Mouse (Mus musculus) midbrain, embryonic 16.5 days (tissue): ENCODE results near the gene Rbx1. TPM values are rescaled to one million over a fixed set of nuclear protein-coding genes. Genes with fewer than 3 reads are reported as not detected.
"Not testable (repeated sequence)": the region's sequence is repeated elsewhere in the genome, so short reads cannot be mapped to it uniquely, and the experiment has no call there.

ENCODE experiments used
- ATAC-seq: fragments of 200-750 bp; cut with Nextera tagmentation; 2 replicates; pipeline ENCODE4 v1.8.0; 2017; ENCODE audit warnings: moderate TSS enrichment
- H3K27ac ChIP-seq: fragments of 300-500 bp; sonication (generic); 2 replicates; pipeline ENCODE4 v1.5.1; 2014; ENCODE audit warnings: mild to moderate bottlenecking, low read length, mixed read lengths
- H3K27me3 ChIP-seq: fragments of 300-500 bp; sonication (generic); 2 replicates; pipeline ENCODE4 v1.6.1; 2014; ENCODE audit warnings: low read depth, low read length, mixed read lengths; ENCODE audit not compliant: control insufficient read depth, insufficient read depth
- H3K36me3 ChIP-seq: fragments of 300-500 bp; sonication (generic); 2 replicates; pipeline ENCODE4 v1.6.1; 2014; ENCODE audit warnings: mild to moderate bottlenecking, low read length, moderate library complexity, mixed read lengths; ENCODE audit not compliant: control insufficient read depth, insufficient read depth
- H3K4me1 ChIP-seq: fragments of 300-500 bp; sonication (generic); 2 replicates; pipeline ENCODE4 v1.6.1; 2014; ENCODE audit warnings: mild to moderate bottlenecking, low read length, mixed read lengths; ENCODE audit not compliant: control insufficient read depth, insufficient read depth
- H3K4me2 ChIP-seq: fragments of 300-500 bp; sonication (generic); 2 replicates; pipeline ENCODE4 v1.6.1; 2014; ENCODE audit warnings: mild to moderate bottlenecking, low read length, mixed read lengths
- H3K4me3 ChIP-seq: fragments of 300-500 bp; sonication (generic); 2 replicates; pipeline ENCODE4 v1.5.1; 2014; ENCODE audit warnings: low read depth, mild to moderate bottlenecking, low read length, moderate library complexity, mixed read lengths
- H3K9ac ChIP-seq: fragments of 300-500 bp; sonication (generic); 2 replicates; pipeline ENCODE4 v1.6.1; 2014; ENCODE audit warnings: low read depth, low read length, mixed read lengths
- H3K9me3 ChIP-seq: fragments of 300-500 bp; sonication (generic); replicated peaks from 2 replicates; pipeline ENCODE4 v1.6.1; 2014; ENCODE audit warnings: mild to moderate bottlenecking, low read length, mixed read lengths; ENCODE audit not compliant: control insufficient read depth, poor library complexity, severe bottlenecking
- WGBS: fragments of 180-500 bp; shearing (Covaris S2); extraction: QIAGEN DNeasy Blood & Tissue Kit; methylation state at CpG from one replicate; pipeline ENCODE4 v1.1.7; 2014; 5-methylcytosine and 5-hydroxymethylcytosine counted together
- polyA plus RNA-seq: library from polyadenylated mRNA; unstranded; fragments of >200 nt; fragmentation: Nextera tagmentation; extraction: Ambion mirVana; gene quantifications from 2 replicates; pipeline ENCODE4 v1.2.1, GENCODE M21; 2015

Gene Rbx1
- polyA plus RNA-seq, 1 experiment from 2014 or later, result 396 TPM

DNA sequence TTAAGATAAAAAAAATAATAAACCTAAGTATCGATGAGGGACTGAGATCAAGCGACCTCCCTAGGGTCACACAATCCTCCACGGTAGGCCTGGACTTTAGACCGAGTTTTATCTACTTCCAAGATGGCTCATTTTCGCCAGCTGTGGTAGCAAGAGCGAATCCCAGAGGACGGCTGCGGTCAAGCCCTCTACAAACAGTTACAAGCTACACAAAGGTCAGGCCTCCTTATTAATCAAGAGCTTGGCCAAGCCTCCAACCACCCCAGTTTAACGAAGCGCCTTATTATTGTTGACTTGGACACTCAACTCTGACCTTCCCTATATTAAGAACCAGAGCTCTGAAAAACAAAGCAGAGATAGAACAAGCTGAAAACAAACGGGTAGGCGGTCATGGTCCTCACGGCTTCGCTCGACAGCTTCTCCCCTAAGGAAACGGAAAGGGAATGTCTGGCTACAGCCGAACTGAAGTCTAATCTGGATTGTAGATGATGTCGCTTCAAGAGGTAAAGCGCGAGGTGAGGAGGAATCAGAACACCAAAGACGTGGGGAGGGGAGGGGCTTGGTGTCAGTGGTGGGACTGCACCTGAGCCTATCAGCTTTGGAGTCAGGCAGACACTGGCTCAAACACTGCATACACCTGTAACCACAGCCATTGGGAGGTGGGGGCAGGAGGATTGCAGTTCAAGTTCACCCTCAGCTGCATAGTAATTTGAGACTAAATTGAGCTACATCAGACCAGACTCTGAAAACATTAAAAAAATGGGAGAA lies 13.5 kb downstream of the Rbx1 start:
- H3K36me3 ChIP-seq, result peaks cover 5% of the 10 kb centered on the region
- 70% methylated on average over 21 of the region's 21 CpGs for WGBS
- no peaks in the 10 kb centered on the region for H3K9me3 ChIP-seq
- no peak overlapping the region for H3K9ac ChIP-seq
- no peak overlapping the region for H3K4me2 ChIP-seq
- no peak for ATAC-seq
- H3K27me3 ChIP-seq, result no peaks in the 10 kb centered on the region
- H3K4me1 ChIP-seq, result peaks cover 4% of the 10 kb centered on the region; the same call in 1 of the 2 replicates
- no peak overlapping the region for H3K4me3 ChIP-seq
- H3K27ac ChIP-seq, result no peak overlapping the region

DNA sequence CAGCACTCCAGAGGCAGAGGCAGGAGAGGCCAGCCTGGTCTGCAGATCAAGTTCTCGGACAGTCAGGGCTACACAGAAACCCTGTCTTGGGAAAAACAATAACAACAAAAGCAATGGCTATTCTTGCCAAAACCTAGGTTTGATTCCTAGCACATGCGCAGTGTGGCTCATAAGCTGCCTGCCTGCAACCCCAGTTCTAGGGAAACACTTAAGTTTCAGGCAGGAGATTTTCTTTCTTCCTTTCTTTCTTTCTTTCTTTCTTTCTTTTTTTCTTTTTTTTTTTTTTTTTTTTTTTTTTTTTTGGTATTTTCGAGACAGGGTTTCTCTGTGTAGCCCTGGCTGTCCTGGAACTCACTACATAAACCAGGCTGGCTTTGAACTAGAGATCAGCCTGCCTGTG lies 14.2 kb downstream of the Rbx1 start:
- not testable (repeated sequence) for H3K9me3 ChIP-seq, H3K36me3 ChIP-seq, H3K9ac ChIP-seq, ATAC-seq, H3K27me3 ChIP-seq, H3K4me1 ChIP-seq, H3K4me3 ChIP-seq, H3K4me2 ChIP-seq, H3K27ac ChIP-seq
- 68% methylated on average over 3 of the region's 3 CpGs for WGBS

DNA sequence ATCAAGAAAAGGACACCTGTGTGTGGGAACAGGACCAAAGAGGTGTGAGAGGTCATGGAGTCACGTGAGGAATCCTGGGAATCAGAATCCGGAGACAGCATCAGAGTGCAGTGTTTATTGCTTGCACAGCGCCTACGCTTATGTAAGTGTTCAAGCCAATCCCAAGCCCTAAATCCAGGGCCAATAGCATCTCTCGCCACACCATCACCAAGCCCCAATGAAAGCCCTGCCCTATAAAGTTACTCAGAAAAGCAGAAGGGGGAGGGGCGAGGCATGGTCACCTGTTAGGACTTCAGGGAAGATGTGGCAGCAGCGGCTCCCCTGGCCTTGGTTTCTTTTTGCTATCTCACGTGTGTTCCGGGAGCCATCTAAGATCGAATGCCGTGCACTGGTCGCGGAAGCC lies 14.9 kb downstream of the Rbx1 start:
- H3K36me3 ChIP-seq, result no peaks in the 10 kb centered on the region
- H3K9me3 ChIP-seq, result no peaks in the 10 kb centered on the region
- H3K9ac ChIP-seq, result no peak overlapping the region
- no peak overlapping the region for H3K27ac ChIP-seq
- 17% methylated on average over 13 of the region's 13 CpGs for WGBS
- H3K4me3 ChIP-seq, result peak overlapping the region; percentile 6; the same call in 1 of the 2 replicates
- no peaks in the 10 kb centered on the region for H3K27me3 ChIP-seq
- ATAC-seq, result no peak
- H3K4me2 ChIP-seq, result peak overlapping the region; percentile 44
- H3K4me1 ChIP-seq, result peaks cover 4% of the 10 kb centered on the region; the same call in 1 of the 2 replicates

- WGBS, result 86% methylated on average over 2 of the region's 2 CpGs
- no peak overlapping the region for H3K4me3 ChIP-seq
- H3K4me2 ChIP-seq, result no peak overlapping the region
- ATAC-seq, result no peak
- H3K9me3 ChIP-seq, result no peaks in the 10 kb centered on the region
- H3K27ac ChIP-seq, result no peak overlapping the region
- H3K9ac ChIP-seq, result no peak overlapping the region
- no peaks in the 10 kb centered on the region for H3K27me3 ChIP-seq
- no peaks in the 10 kb centered on the region for H3K36me3 ChIP-seq
- H3K4me1 ChIP-seq, result no peaks in the 10 kb centered on the region
Observed at GRCm38 (mm10) chr15:81482966-81483365, 16.9 kb downstream of the Rbx1 start.

- Histone ChIP-seq H3K4me1 (no peaks in the 10 kb centered on the region), H3K27ac (no peak overlapping the region), H3K9me3 (no peaks in the 10 kb centered on the region), H3K4me3 (no peak overlapping the region), H3K4me2 (no peak overlapping the region), H3K36me3 (no peaks in the 10 kb centered on the region), H3K27me3 (no peaks in the 10 kb centered on the region), H3K9ac (no peak overlapping the region)
- ATAC-seq, result no peak
- 91% methylated on average over 6 of the region's 6 CpGs for WGBS
Observed at GRCm38 (mm10) chr15:81483691-81484090, 17.6 kb downstream of the Rbx1 start.

- 87% methylated on average over 4 of the region's 4 CpGs for WGBS
- Histone ChIP-seq H3K9me3 (no peaks in the 10 kb centered on the region), H3K4me1 (no peaks in the 10 kb centered on the region), H3K4me3 (no peak overlapping the region), H3K27me3 (no peaks in the 10 kb centered on the region), H3K27ac (no peak overlapping the region), H3K36me3 (no peaks in the 10 kb centered on the region), H3K4me2 (no peak overlapping the region), H3K9ac (no peak overlapping the region)
- no peak for ATAC-seq
Observed at GRCm38 (mm10) chr15:81485483-81485882, 19.4 kb downstream of the Rbx1 start.

- H3K4me2 ChIP-seq, result no peak overlapping the region
- H3K4me3 ChIP-seq, result no peak overlapping the region
- no peaks in the 10 kb centered on the region for H3K27me3 ChIP-seq
- H3K9me3 ChIP-seq, result no peaks in the 10 kb centered on the region
- no peaks in the 10 kb centered on the region for H3K36me3 ChIP-seq
- H3K9ac ChIP-seq, result no peak overlapping the region
- ATAC-seq, result no peak
- 86% methylated on average over 2 of the region's 2 CpGs for WGBS
- H3K27ac ChIP-seq, result no peak overlapping the region
- no peaks in the 10 kb centered on the region for H3K4me1 ChIP-seq
Observed at GRCm38 (mm10) chr15:81503466-81503865, 37.4 kb downstream of the Rbx1 start.

DNA sequence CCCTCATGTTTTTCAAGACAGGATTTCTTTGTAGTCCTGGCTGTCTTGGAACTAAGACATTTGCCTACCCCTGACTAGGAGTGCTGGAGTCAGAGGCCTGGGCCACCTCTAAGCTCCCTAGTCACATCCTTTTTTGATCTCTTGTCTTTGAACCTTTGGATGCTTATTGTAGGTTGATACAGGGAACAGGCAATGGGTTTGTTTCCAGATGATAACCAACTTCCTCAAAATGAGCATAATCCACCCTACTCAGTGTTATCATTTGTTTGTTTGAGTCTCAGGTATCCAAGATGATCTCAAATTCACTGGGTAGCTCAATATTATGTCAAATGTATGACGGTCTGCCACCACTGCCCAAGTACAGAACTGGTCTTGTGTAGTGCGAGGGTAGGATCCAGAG lies 37.9 kb downstream of the Rbx1 start:
- ATAC-seq, result no peak
- Histone ChIP-seq H3K9me3 (no peaks in the 10 kb centered on the region), H3K36me3 (no peaks in the 10 kb centered on the region), H3K9ac (no peak overlapping the region), H3K4me1 (no peaks in the 10 kb centered on the region), H3K4me2 (no peak overlapping the region), H3K27ac (no peak overlapping the region), H3K27me3 (no peaks in the 10 kb centered on the region), H3K4me3 (no peak overlapping the region)
- 94% methylated on average over 2 of the region's 2 CpGs for WGBS

GRCm38 (mm10) chr15:81507201-81507600 lies 41.1 kb downstream of the Rbx1 start:
- H3K9me3 ChIP-seq, result no peaks in the 10 kb centered on the region
- no peaks in the 10 kb centered on the region for H3K36me3 ChIP-seq
- no peak overlapping the region for H3K9ac ChIP-seq
- no peak overlapping the region for H3K27ac ChIP-seq
- no peaks in the 10 kb centered on the region for H3K4me1 ChIP-seq
- H3K4me2 ChIP-seq, result no peak overlapping the region
- no peaks in the 10 kb centered on the region for H3K27me3 ChIP-seq
- no peak for ATAC-seq
- H3K4me3 ChIP-seq, result no peak overlapping the region
